Mouse (Mus musculus) small intestine, adult 2 months (tissue): ENCODE data around the gene Bach2.

Source experiments
- CTCF ChIP-seq: fragments of 200-500 bp; IDR thresholded peaks from 2 replicates; pipeline ENCODE4 v1.5.1; 2012; ENCODE audit warnings: low read depth, mild to moderate bottlenecking, control low read depth, inconsistent platforms, low read length, moderate library complexity, mixed read lengths; ENCODE audit not compliant: insufficient replicate concordance, insufficient read length; ENCODE audit errors: extremely low read depth
- POLR2A ChIP-seq: fragments of 200-500 bp; IDR thresholded peaks from 2 replicates; pipeline ENCODE4 v1.6.1; 2012; ENCODE audit warnings: low read depth, mild to moderate bottlenecking, control low read depth, inconsistent platforms, low read length, moderate library complexity

DNA sequence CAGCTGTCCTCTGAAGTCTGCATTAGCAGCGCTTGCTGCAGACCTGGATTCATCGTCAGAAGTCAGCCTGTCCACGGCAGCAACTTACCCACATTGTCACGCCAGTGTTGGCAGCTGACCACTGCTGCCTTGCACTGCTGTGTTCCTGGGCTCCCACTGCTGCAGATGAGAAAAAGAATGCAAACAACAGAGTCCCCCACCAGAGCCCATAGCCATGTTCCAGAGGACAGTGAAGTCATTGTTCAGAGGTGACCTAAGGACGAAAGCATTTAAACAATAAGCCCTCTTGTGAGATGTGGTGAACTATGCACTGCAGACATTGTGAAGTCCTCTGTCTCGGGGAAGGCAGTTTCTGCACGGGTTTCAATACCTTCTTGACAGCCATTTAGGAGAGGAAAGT, 192.4 kb downstream of the Bach2 start:
- TF ChIP-seq CTCF: no peak
- TF ChIP-seq POLR2A: no peak
